Mouse (Mus musculus): ENCODE data around the gene Apol9b.
A peak's percentile ranks its signal among the peaks of the same experiment; 100 is the strongest.

Gene Apol9b

GRCm38 (mm10) chr15:77746326-77746725, 17.5 kb downstream of the Apol9b start:
- DNase-seq (ENCODE audit: low spot score) = no peak

GRCm38 (mm10) chr15:77748414-77748813, 19.6 kb downstream of the Apol9b start:
- no peak for DNase-seq (ENCODE audit: low spot score)

- no peak for DNase-seq (ENCODE audit: low spot score)
These were observed 20.9 kb downstream of the Apol9b start for GRCm38 (mm10) chr15:77749717-77750116.

- DNase-seq (ENCODE audit: low spot score) = no peak
These were observed 21.6 kb downstream of the Apol9b start for GRCm38 (mm10) chr15:77750461-77750860.

- DNase-seq (ENCODE audit: low spot score) = no peak
These were observed 23.6 kb downstream of the Apol9b start for GRCm38 (mm10) chr15:77752443-77752842.

GRCm38 (mm10) chr15:77755132-77755531, 26.3 kb downstream of the Apol9b start:
- no peak for DNase-seq (ENCODE audit: low spot score)

GRCm38 (mm10) chr15:77756081-77756480, 27.2 kb downstream of the Apol9b start:
- no peak for DNase-seq (ENCODE audit: low spot score)

GRCm38 (mm10) chr15:77756848-77757247, 28.0 kb downstream of the Apol9b start, which contains the start of gene Apol8:
Gene Apol8 (minus strand): TSS chr15:77757003.
- no peak for DNase-seq (ENCODE audit: low spot score)

GRCm38 (mm10) chr15:77757586-77758226, 28.9 kb downstream of the Apol9b start:
- DNase-seq (ENCODE audit: low spot score) = no peak

GRCm38 (mm10) chr15:77760037-77760436, 31.2 kb downstream of the Apol9b start:
- no peak for DNase-seq (ENCODE audit: low spot score)

- peak; percentile 62 for DNase-seq (ENCODE audit: low spot score)
These were observed 32.2 kb downstream of the Apol9b start for GRCm38 (mm10) chr15:77761083-77761482.

- no peak for DNase-seq (ENCODE audit: low spot score)
These were observed 32.9 kb downstream of the Apol9b start for GRCm38 (mm10) chr15:77761561-77762380.

- DNase-seq (ENCODE audit: low spot score) = no peak
These were observed 34.2 kb downstream of the Apol9b start for GRCm38 (mm10) chr15:77763050-77763449.

GRCm38 (mm10) chr15:77763702-77764101, 34.9 kb downstream of the Apol9b start:
- DNase-seq (ENCODE audit: low spot score) = no peak

- DNase-seq (ENCODE audit: low spot score) = peak; percentile 57
These were observed 35.7 kb downstream of the Apol9b start for GRCm38 (mm10) chr15:77764391-77765006.

GRCm38 (mm10) chr15:77765484-77766093, 36.8 kb downstream of the Apol9b start:
- DNase-seq (ENCODE audit: low spot score) = no peak

GRCm38 (mm10) chr15:77766981-77767380, 38.1 kb downstream of the Apol9b start:
- DNase-seq (ENCODE audit: low spot score) = no peak

- DNase-seq (ENCODE audit: low spot score) = no peak
These were observed 41.5 kb downstream of the Apol9b start for GRCm38 (mm10) chr15:77770341-77770740.

- no peak for DNase-seq (ENCODE audit: low spot score)
These were observed 42.1 kb downstream of the Apol9b start for GRCm38 (mm10) chr15:77770942-77771341.

GRCm38 (mm10) chr15:77773099-77773915, 44.5 kb downstream of the Apol9b start:
- no peak for DNase-seq (ENCODE audit: low spot score)

- DNase-seq (ENCODE audit: low spot score) = no peak
These were observed 45.5 kb downstream of the Apol9b start for GRCm38 (mm10) chr15:77774303-77774702.

Data from ovary, adult 18-20 months (tissue).